Mouse (Mus musculus) left cerebral cortex, adult 2 months (tissue): ENCODE measurements at regions not wholly inside any gene's neighbourhood (a gene's known extent, or its start where the extent isn't known, plus 50 kb on each side); places are given as distances from the start of the nearest gene placed in this dataset.

Experiments
- DNase-seq, 2 experiments: peaks; one replicate each; pipeline ENCODE4 v3.0.0; 2021 to 2022; ENCODE audit warnings: low spot score in 2 of 2, mixed read lengths in 1 of 2; ENCODE audit errors: extremely low spot score in 1 of 2
- H3K27ac ChIP-seq: fragments of 200-600 bp; 2 replicates; pipeline ENCODE4 v1.8.1; 2022
- H3K4me3 ChIP-seq: fragments of 200-600 bp; 2 replicates; pipeline ENCODE4 v1.8.1; 2022
- CTCF ChIP-seq: fragments of 200-600 bp; IDR thresholded peaks from 2 replicates; pipeline ENCODE4 v1.8.1; 2022; ENCODE audit warnings: antibody characterized with exemption, mild to moderate bottlenecking, moderate library complexity
- intact Hi-C: fragments of 180-260 bp; cut with DNase I; formaldehyde crosslinking; loops from one replicate; pipeline ENCODE4 v1.15.1; 2025

- H3K27ac ChIP-seq, result no peak overlapping the region
- TF ChIP-seq CTCF, result no peak
- DNase-seq, result no peak
- H3K4me3 ChIP-seq, result no peak overlapping the region
- intact Hi-C loops, result no loop called here
Measured at GRCm38 (mm10) chr2:61922496-61922895, 119.8 kb downstream of the Tbr1 start.

DNA sequence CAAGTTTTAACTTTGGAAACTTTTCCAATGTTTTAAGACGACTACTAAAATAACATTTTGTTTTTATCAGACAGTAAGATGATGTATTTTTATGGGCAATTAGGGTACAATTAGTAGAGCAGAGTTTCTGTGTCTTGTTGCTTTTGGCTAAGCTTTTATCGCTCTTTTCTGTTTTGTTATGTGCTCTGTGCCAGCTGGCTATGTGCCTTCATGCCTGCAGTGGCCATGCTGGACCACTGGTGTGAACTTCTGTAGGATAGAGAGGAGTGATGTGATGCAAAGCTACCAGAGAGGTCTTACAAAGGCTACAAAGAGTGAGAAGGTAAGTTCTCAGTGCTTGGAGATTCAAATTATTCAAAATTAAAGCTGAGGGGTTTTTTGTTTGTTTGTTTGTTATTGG is 108.0 kb upstream of the Slc4a10 start:
- DNase-seq, result no peak
- Histone ChIP-seq H3K27ac (no peak overlapping the region), H3K4me3 (no peak overlapping the region)
- TF ChIP-seq CTCF, result no peak
- intact Hi-C loops, result no loop called here

GRCm38 (mm10) chr2:61965916-61966315 is 80.3 kb upstream of the Slc4a10 start:
- Histone ChIP-seq H3K27ac (no peak overlapping the region), H3K4me3 (no peak overlapping the region)
- DNase-seq, result no peak
- no peak for TF ChIP-seq CTCF
- intact Hi-C loops, result loop anchor here (2.0 to 5.0 kb wide), 2 partner anchors 147 to 474 kb away; no protein-coding TSS in a partner anchor

DNA sequence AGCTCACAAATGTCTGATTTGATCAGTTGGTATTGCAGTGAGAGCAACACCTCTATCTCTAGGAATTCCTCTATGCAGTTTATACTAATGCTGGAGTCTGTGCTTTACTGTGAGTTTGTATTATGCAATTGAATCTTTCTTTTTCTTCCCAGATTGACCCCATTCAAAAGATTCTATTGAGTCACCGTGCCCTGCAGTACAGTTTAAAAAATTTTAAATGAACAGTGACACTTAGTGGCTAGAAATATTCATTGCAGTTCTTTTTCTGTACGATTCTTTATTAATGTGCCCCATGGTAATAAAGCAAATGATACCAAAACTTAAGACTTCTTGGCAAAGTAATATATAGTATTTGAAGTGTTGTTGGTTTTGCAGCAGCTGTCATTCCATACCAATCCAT is 78.5 kb upstream of the Slc4a10 start:
- peak; percentile 70 for TF ChIP-seq CTCF
- no peak overlapping the region for H3K4me3 ChIP-seq
- no peak for DNase-seq
- intact Hi-C loops, result loop anchor here (2.0 to 5.0 kb wide), 3 partner anchors 149 to 475 kb away; no protein-coding TSS in a partner anchor
- no peak overlapping the region for H3K27ac ChIP-seq

DNA sequence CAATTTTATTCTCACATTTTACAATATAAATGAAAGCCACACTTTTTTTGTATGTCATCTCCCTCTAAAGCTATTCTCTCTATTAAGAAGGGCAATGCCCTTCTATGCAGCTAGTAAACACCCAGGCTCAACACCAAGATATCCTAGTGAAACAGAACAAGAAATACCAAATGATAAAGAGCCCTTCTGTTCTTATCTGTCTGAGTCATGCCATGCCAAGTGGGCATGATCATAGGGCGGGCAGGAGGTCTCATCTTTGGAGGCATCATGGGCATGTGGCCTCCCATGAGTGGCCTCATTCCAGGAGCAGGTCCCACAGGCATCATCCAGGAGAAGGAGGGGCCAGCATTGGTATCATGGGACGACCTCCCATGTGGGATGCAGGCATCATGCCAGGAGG is 76.2 kb upstream of the Slc4a10 start:
- intact Hi-C loops, result loop anchor here (5.0 kb wide), 1 partner anchor 657 kb away; no protein-coding TSS in a partner anchor
- no peak overlapping the region for H3K4me3 ChIP-seq
- no peak for DNase-seq
- no peak overlapping the region for H3K27ac ChIP-seq
- no peak for TF ChIP-seq CTCF

GRCm38 (mm10) chr2:61984771-61985170 is 61.5 kb upstream of the Slc4a10 start:
- intact Hi-C loops, result no loop called here
- no peak for TF ChIP-seq CTCF
- Histone ChIP-seq H3K27ac (no peak overlapping the region), H3K4me3 (no peak overlapping the region)
- no peak for DNase-seq

GRCm38 (mm10) chr2:61986967-61987550 is 59.2 kb upstream of the Slc4a10 start:
- Histone ChIP-seq H3K4me3 (0 out of 2 replicates have a peak overlapping the region, but pooled peaks have one; percentile 3), H3K27ac (peak overlapping the region; percentile 83)
- DNase-seq, result peak in 1 of 2 experiments; percentile 11
- peak; percentile 69 for TF ChIP-seq CTCF
- intact Hi-C loops, result loop anchor here (1.0 to 2.0 kb wide), 3 partner anchors 299 to 642 kb away; no protein-coding TSS in a partner anchor
